Comparison of ENCODE assay signal across 24 mouse cellular contexts in genomic region chr11:97228985-97229384, GRCm38 (mm10). TPM values are rescaled to one million over a fixed set of nuclear protein-coding genes. Genes with fewer than 3 reads are reported as not detected.
DNase-seq lines count a peak whose midpoint lies in the region; ATAC-seq and TF ChIP-seq lines count a peak whose summit lies in the region.
"Had no signal": no experiment of that assay in that cellular context is flagged by ENCODE, and none has a peak within 500 bp of the region (broad histone marks: within the 10 kb centered on the region; RNA-seq: fewer than 3 reads in every experiment).

No protein-coding gene starts in this region.

- 45% methylated on average over 7 of the region's 7 CpGs for whole genome bisulfite sequencing in liver, adult 2 months
- 92% methylated on average over 7 of the region's 7 CpGs for WGBS in liver, embryonic 11.5 days
- 86% methylated on average over 7 of the region's 7 CpGs for WGBS in stomach, postnatal 0 days

- peak; percentile 90 for DNase-seq in heart, adult 11 months
- DNase-seq in heart, adult 8-10 months (ENCODE audit: low spot score), result no peak
- peak; percentile 43 for DNase-seq in liver, adult 2 months (ENCODE audit: extremely low read depth, low read depth, low spot score)
- DNase-seq in liver, embryonic 11.5 days (ENCODE audit: low spot score), result no peak
- peak; percentile 25 to 29 for DNase-seq in adrenal gland, postnatal 36 days
- no peak for DNase-seq in stomach, postnatal 0 days (ENCODE audit: low spot score)
- DNase-seq in urinary bladder, postnatal 14 days (ENCODE audit: low spot score), result no peak
- DNase-seq: gastrocnemius, adult 2 months; heart, postnatal 4 days; kidney, adult 18-20 months; layer of hippocampus, postnatal 36 days; lung, postnatal 36 days; retina, postnatal 1 day; right cerebral cortex, postnatal 25 days; thymus, postnatal 25 days had no signal

- H3K27ac ChIP-seq in liver, adult 2 months (replicated peaks; ENCODE audit: insufficient read depth, low read depth, low read length), result 0 out of 2 replicates have a peak overlapping the region, but pooled peaks have one; percentile 9
- H3K27ac ChIP-seq in liver, embryonic 11.5 days (ENCODE audit: low read depth, low read length), result no peak overlapping the region
- no peak overlapping the region for H3K27ac ChIP-seq in stomach, postnatal 0 days (replicated peaks)
- H3K27ac ChIP-seq: gastrocnemius, adult 2 months; heart, embryonic 10.5 days; hindbrain, embryonic 15.5 days; limb, embryonic 12.5 days; liver, embryonic 14.5 days; lung, embryonic 15.5 days; midbrain, embryonic 15.5 days; neural tube, embryonic 12.5 days had no signal

- H3K79me2 ChIP-seq in liver, adult 2 months (ENCODE audit: control insufficient read depth, insufficient read depth, low read length), result no peaks in the 10 kb centered on the region; the same call in 1 of the 2 replicates

- no peaks in the 10 kb centered on the region for H3K9me3 ChIP-seq in liver, embryonic 11.5 days (ENCODE audit: control insufficient read depth, low read length)
- H3K9me3 ChIP-seq in stomach, postnatal 0 days (ENCODE audit: control insufficient read depth, low read length), result no peaks in the 10 kb centered on the region
- H3K9me3 ChIP-seq: heart, embryonic 10.5 days; hindbrain, embryonic 15.5 days; limb, embryonic 12.5 days; lung, embryonic 15.5 days; megakaryocyte, embryonic 14.5 days; midbrain, embryonic 15.5 days; neural tube, embryonic 12.5 days had no signal

- H3K4me3 ChIP-seq in liver, adult 2 months (ENCODE audit: insufficient read depth, low read depth, low read length), result no peak overlapping the region
- H3K4me3 ChIP-seq in liver, embryonic 11.5 days (ENCODE audit: low read depth, low read length), result no peak overlapping the region
- no peak overlapping the region for H3K4me3 ChIP-seq in stomach, postnatal 0 days (ENCODE audit: low read depth, low read length)
- H3K4me3 ChIP-seq: gastrocnemius, adult 2 months; heart, embryonic 10.5 days; hindbrain, embryonic 15.5 days; limb, embryonic 12.5 days; lung, embryonic 15.5 days; megakaryocyte, embryonic 14.5 days; midbrain, embryonic 15.5 days; neural tube, embryonic 12.5 days had no signal

- no peak overlapping the region for H3K4me2 ChIP-seq in liver, embryonic 11.5 days
- no peak overlapping the region for H3K4me2 ChIP-seq in stomach, postnatal 0 days (replicated peaks; ENCODE audit: low read depth)
- H3K4me2 ChIP-seq: hindbrain, embryonic 15.5 days; limb, embryonic 12.5 days; lung, embryonic 15.5 days; midbrain, embryonic 15.5 days; neural tube, embryonic 12.5 days had no signal

- H3K4me1 ChIP-seq in liver, adult 2 months (ENCODE audit: control insufficient read depth, insufficient read depth, low read length), result no peaks in the 10 kb centered on the region; the same call in 1 of the 2 replicates
- no peaks in the 10 kb centered on the region for H3K4me1 ChIP-seq in liver, embryonic 11.5 days (replicated peaks; ENCODE audit: control insufficient read depth, insufficient read depth, low read length)
- H3K4me1 ChIP-seq in stomach, postnatal 0 days (replicated peaks; ENCODE audit: control insufficient read depth, insufficient read depth), result no peaks in the 10 kb centered on the region
- H3K4me1 ChIP-seq: heart, embryonic 10.5 days; hindbrain, embryonic 15.5 days; limb, embryonic 12.5 days; lung, embryonic 15.5 days; megakaryocyte, embryonic 14.5 days; midbrain, embryonic 15.5 days; neural tube, embryonic 12.5 days had no signal

- no peak overlapping the region for H3K9ac ChIP-seq in liver, adult 2 months (ENCODE audit: low read depth, low read length)
- H3K9ac ChIP-seq in liver, embryonic 11.5 days (ENCODE audit: low read depth, low read length), result no peak overlapping the region
- no peak overlapping the region for H3K9ac ChIP-seq in stomach, postnatal 0 days (ENCODE audit: low read length)
- H3K9ac ChIP-seq: hindbrain, embryonic 15.5 days; limb, embryonic 12.5 days; liver, embryonic 14.5 days; lung, embryonic 15.5 days; midbrain, embryonic 15.5 days; neural tube, embryonic 12.5 days had no signal

- no peak for TF ChIP-seq POLR2A in liver, adult 2 months (IDR thresholded peaks at IDR 0.05; ENCODE audit: extremely low read depth, insufficient read depth, low read length)

- ATAC-seq in liver, embryonic 11.5 days (replicated peaks; ENCODE audit: low FRiP score), result no peak
- ATAC-seq in stomach, postnatal 0 days (ENCODE audit: low FRiP score, low TSS enrichment), result peak; percentile 47; the same call in 1 of the 2 replicates
- ATAC-seq: forebrain, embryonic 14.5 days; midbrain, embryonic 15.5 days had no signal

- no peak for TF ChIP-seq EP300 in stomach, postnatal 0 days (optimal IDR thresholded peaks at IDR 0.05)

- H3K27me3 ChIP-seq in liver, adult 2 months (ENCODE audit: control insufficient read depth, insufficient read depth, low read length), result no peaks in the 10 kb centered on the region
- H3K27me3 ChIP-seq in liver, embryonic 11.5 days (replicated peaks; ENCODE audit: control insufficient read depth, insufficient read depth, low read length), result no peaks in the 10 kb centered on the region
- H3K27me3 ChIP-seq in stomach, postnatal 0 days (ENCODE audit: control insufficient read depth, insufficient read depth, low read length), result no peaks in the 10 kb centered on the region
- H3K27me3 ChIP-seq: hindbrain, embryonic 15.5 days; limb, embryonic 12.5 days; lung, embryonic 15.5 days; megakaryocyte, embryonic 14.5 days; midbrain, embryonic 15.5 days; neural tube, embryonic 12.5 days had no signal

- TF ChIP-seq CTCF in liver, adult 2 months (IDR thresholded peaks at IDR 0.05; ENCODE audit: low read depth, low read length), result no peak
- no peak for TF ChIP-seq CTCF in stomach, postnatal 0 days (IDR thresholded peaks at IDR 0.05; ENCODE audit: low read depth)

- peaks cover 47% of the 10 kb centered on the region for H3K36me3 ChIP-seq in liver, adult 2 months (ENCODE audit: control insufficient read depth, insufficient read depth, low read length)
- peaks cover 17% of the 10 kb centered on the region for H3K36me3 ChIP-seq in liver, embryonic 11.5 days (ENCODE audit: control insufficient read depth, insufficient read depth, low read length)
- peaks cover 11% of the 10 kb centered on the region for H3K36me3 ChIP-seq in stomach, postnatal 0 days (ENCODE audit: control insufficient read depth, insufficient read depth, low read length)

RNA-seq across cellular contexts. Expression of gene Kpnb1, which starts 41.3 kb away (rescaled TPM):
- 10 to 100 TPM; 78.7 to 80.0 (median 79.7) TPM for total RNA-seq in heart, adult 8-10 months (2022)
- total RNA-seq in liver, adult 2 months (2014; rRNA removed), result 40.7 and 44.6 TPM in 2 replicates
- 14.9 and 16.2 TPM in 2 replicates for polyA plus RNA-seq in liver, adult 2 months (2012; rRNA removed)
- polyA plus RNA-seq in liver, embryonic 11.5 days (2014; fragmentation: Nextera tagmentation; extraction: Ambion mirVana), result 78.9 and 84.4 TPM in 2 replicates
- total RNA-seq in adrenal gland, postnatal 36 days (2021), result 100 to 1,000 TPM; 112 to 138 TPM
- 18.5 and 19.2 TPM in 2 replicates for polyA plus RNA-seq in stomach, postnatal 0 days (2015; fragmentation: Nextera tagmentation; extraction: Ambion mirVana)

RNA-seq across cellular contexts. Expression of gene Npepps, which starts 51.5 kb away (rescaled TPM):
- total RNA-seq in heart, adult 8-10 months (2022), result 10 to 100 TPM; 78.1 to 82.3 (median 79.1) TPM
- total RNA-seq in liver, adult 2 months (2014; rRNA removed), result 12.2 and 21.2 TPM in 2 replicates
- polyA plus RNA-seq in liver, adult 2 months (2012; rRNA removed), result 7.1 and 9.1 TPM in 2 replicates
- polyA plus RNA-seq in liver, embryonic 11.5 days (2014; fragmentation: Nextera tagmentation; extraction: Ambion mirVana), result 52.1 and 60.2 TPM in 2 replicates
- total RNA-seq in adrenal gland, postnatal 36 days (2021), result 10 to 100 TPM; 81.8 to 86.1 TPM
- 43.4 and 52.8 TPM in 2 replicates for polyA plus RNA-seq in stomach, postnatal 0 days (2015; fragmentation: Nextera tagmentation; extraction: Ambion mirVana)

Comparison
In these comparisons a context has a peak if more than half of its experiments do, and no peak if none do; other contexts are left out.
1. DNase-seq: peak in heart, adult 11 months (single experiment), liver, adult 2 months (single experiment) and adrenal gland, postnatal 36 days (2 of 2); none in heart, adult 8-10 months (single experiment), liver, embryonic 11.5 days (single experiment), stomach, postnatal 0 days (single experiment) and urinary bladder, postnatal 14 days (single experiment).